Mouse (Mus musculus): ENCODE results near the gene Ssh2.

Ssh2 gene

DNA sequence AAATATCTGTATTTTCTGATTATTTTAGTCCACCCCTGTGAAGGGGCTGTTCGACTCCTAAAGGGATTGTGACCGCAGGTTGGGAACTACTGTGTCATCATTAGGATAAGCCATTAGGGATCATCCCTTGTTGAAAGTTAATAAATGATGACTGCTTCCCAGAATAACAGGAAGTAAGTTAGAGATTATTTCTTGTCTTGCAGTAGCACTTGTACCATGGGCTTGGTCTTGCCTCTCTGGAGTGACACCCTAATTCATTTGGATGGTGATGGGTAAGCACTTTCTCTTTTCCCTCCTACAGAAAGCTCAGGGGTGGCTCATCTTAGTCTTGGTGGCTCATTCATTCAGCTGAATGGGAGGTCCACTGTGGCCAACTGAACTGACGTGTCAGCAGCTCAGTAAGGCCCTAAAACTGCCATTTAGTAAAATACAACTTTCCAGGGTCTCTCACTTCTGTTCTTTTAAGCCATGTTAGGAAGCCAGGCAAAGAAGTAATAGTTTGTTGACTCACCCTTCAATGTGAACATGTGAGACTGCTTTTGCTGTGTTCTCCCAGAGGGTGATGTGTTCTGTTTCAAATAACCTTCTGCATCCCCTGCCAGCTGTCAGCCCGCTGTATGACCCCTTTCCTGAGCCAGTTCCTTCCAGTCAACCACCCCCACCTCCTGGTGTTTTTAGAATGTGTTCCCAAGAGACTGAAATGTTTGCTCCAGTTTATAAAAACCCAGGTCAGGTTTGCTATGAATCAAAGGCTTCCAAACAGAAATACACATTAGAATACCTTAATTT lies 200.3 kb downstream of the Ssh2 start:
- DNase-seq: no peak

- no peak for DNase-seq
These were observed 201.9 kb downstream of the Ssh2 start for GRCm38 (mm10) chr11:77418021-77418420.

DNA sequence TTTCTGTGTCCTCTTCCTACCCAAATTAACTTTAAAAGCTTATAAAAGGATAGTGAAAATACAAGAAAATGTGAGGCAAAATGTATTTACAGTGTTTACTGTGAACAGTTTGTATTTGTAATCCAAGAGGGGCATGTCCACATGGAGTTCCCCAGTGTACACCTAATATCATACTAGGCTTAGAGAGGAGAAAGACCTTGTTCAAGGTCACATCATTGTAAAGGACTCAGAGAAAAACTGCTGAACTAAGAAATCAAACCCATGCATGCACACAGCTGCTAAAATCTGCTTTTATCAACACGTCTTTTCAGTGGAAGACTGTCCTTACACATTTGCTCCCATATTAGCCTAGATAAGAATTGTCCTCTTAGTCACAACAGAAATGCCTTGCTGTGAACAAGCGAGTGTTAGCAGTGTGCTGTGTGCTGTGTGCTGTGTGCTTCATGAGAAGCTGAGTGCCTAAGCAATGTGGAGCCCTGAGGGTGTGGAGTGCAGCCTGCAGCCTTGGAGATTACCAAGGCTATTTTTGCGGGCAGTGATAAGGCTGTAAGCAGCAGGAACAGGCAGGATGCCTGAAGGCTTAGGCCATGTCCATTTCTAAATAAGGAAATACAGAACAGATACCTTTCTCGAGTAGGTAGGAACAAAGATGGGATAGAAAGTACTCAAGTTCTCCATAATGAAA lies 207.2 kb downstream of the Ssh2 start:
- DNase-seq: no peak

DNA sequence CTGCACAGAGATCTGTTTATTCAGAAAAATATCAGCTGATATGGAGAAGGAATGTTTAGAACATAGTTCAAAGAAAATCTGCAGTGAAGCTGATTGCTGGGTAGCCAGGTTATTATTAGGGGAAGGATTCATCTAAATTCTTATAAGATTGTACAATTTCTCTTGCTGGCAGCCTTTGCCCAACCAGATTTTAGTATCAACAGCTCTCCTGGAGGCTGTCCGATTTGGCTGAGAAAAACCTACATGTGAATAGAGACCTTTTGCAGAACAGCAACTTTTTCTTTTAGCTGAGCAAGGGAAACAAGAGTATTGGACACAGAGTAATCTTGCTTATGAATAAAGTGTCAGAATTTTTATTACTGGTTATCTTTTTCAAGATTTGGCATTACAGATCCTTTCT lies 212.4 kb downstream of the Ssh2 start:
- no peak for DNase-seq

- DNase-seq: no peak
These were observed 220.9 kb downstream of the Ssh2 start for GRCm38 (mm10) chr11:77437026-77437425.

DNA sequence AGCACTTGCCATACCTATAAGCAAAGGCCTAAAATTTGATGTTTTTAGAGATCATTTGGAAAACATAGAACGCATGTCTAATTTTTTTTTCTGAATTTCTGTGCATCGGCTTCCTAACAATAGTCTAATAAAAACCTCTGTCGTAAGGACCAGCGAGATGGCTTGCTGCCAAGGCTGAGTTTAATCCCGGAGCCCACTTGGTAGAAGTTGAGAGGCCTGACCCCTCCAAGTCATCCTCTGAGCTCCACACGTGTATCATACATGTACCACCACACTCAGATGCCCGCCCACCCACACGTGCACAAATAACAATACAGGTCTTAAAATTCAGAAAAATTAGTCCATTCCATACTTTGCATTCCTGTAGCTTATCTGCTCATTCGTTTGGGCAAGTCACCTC lies 224.0 kb downstream of the Ssh2 start:
- DNase-seq: no peak

GRCm38 (mm10) chr11:77441020-77441419 lies 224.9 kb downstream of the Ssh2 start:
- no peak for DNase-seq

- peak in 1 of 2 experiments; percentile 10 for DNase-seq
These were observed 226.4 kb downstream of the Ssh2 start for GRCm38 (mm10) chr11:77442186-77443170.

DNA sequence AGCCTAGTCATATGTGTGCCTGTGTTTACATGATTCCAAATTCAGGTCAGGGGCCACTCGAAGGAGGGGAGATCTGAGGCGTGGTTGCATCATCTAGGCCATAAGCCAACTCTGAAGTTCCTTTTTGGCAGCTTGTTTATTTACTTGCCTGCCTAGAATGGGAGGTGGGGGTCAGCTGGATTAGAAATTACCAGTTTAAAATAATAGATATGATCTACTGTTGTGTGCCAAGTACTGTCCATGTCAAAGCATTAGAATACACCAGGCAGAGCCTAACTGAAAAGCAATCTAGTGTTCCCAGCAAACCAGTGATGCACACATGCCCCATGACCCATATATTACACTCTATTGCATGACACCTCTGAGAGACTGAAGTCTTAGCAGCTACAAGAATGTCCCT lies 228.9 kb downstream of the Ssh2 start:
- DNase-seq: no peak

DNA sequence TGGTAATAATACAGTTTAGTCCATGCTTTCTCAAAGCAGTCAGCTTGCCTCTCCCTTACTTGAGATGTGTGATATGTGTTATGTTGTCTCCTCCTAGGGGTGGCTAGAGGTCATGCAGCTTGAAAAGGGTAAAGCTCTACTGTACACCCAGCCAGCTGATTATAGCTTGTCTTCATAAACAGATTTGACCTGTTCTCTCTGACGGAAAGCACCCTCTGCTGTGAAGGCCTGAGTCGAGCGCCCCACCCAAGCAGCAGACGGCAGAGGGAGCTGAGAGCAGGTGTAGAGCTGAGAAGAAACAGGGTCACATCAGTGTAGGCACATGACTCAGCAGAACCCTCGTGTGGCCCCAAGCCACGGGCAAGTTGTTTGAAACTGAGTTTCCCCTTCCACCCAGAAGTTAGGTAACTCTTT lies 230.5 kb downstream of the Ssh2 start:
- peak; percentile 58 to 68 for DNase-seq

GRCm38 (mm10) chr11:77449224-77449623 lies 233.1 kb downstream of the Ssh2 start:
- DNase-seq: no peak

- DNase-seq: no peak
These were observed 235.6 kb downstream of the Ssh2 start for GRCm38 (mm10) chr11:77451670-77452069.

- no peak for DNase-seq
These were observed 237.3 kb downstream of the Ssh2 start for GRCm38 (mm10) chr11:77453388-77453787.

GRCm38 (mm10) chr11:77455770-77456510 lies 239.9 kb downstream of the Ssh2 start:
- no peak for DNase-seq

DNA sequence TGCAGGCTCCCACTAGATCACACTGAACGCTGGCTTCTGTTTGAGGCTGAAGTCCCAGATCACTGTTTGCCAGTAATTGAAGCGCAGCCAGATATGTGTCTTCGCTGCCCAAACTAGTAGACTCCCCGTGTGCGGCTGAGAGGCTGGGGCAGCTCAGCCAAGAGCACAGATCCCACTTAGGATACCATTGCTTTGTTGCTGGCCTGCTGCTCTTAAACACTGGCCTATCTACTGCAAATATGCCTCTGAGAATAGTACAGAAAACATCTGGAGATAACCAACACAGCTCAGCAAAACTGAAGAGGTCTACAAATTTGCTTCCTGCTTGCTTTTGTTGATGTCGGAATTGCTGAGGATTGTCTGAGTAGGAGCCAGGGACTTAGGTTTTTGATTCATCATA lies 240.8 kb downstream of the Ssh2 start:
- peak; percentile 47 to 58 for DNase-seq

DNA sequence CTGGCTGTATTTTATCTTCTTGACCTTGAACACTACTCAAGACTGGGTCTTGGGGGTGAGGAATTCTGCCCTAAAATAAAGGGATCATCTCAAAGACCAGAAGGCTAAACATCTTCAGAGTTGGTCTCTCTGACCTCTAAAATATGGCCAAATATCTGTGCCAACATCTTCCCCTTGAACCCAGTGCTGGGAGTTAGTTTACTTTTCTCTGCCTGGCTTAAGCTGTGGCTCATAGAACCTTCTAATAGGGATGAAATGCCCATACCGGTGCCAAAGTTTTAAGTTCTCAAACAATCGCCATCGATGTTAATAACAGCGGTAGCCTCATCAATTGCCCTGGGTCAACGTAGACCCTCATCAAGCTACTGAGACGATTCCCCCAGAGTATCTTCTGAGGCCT lies 245.8 kb downstream of the Ssh2 start:
- no peak for DNase-seq

DNA sequence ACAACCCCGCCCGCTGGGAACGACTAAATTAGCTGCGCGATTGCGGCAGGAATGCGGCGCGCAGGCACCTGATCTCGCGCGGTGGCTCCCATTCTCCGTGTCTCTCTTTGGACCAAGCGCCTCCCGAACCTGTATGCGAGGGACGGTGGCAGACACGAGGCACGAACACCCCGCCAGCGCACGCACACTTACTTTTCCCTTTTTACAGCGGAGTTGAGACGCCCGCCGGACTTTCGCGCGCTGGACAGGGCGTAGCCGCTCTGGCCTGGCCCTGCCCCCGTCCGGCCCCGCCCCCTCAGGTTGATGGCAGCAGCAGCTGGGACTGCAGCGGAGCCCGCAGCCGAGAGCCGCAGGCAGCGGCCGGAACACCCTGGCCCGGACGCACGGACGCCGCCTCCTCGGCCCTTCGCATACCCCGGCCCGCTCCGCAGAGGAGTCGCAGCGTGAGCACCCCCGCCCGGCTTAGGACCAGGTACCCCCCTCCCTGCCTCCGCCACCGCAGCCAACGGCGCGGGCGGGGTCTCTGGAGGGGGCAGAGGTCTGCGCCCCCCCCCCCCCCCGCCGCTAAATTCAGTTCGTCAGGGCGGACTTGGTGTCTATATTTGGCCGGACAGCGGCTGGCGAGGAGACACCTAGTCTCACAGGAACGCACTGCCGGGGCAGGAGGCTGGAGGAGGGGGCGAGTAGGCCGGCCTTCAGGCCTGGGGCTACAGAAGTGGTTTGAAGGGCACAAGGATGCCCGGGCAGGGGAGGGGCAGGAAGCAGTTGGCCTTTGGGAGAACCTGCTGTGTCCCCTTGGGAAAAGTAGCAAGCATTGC lies 246.4 kb downstream of the Ssh2 start, which contains the start of gene Coro6:
Gene Coro6, plus strand, starts transcription at position 129 of the 818 bp plus-strand sequence.
- DNase-seq: peak; percentile 62 to 65

- no peak for DNase-seq
These were observed 247.0 kb downstream of the Ssh2 start for GRCm38 (mm10) chr11:77463101-77463445.

- no peak for DNase-seq
These were observed 247.7 kb downstream of the Ssh2 start for GRCm38 (mm10) chr11:77463786-77464185.

DNA sequence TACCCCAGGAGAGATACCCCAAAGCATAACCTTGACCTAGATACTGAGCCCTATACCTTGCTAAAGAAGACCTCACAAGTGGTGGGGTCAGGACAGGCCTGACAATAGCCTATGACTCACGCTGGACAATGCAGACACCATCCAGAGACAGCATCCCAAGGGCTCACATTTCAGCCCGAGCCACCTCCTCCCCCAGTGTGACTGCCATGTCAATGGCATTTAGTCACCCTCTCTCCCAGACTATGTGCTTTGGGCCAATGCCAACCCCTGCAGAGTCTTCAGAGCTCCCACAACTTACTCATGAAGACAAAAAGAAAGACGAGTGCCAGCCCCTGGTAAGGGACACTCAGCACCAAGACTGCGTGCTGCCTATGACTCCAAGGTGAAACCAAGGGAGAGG lies 248.6 kb downstream of the Ssh2 start:
- DNase-seq: no peak

- no peak for DNase-seq
These were observed 249.0 kb downstream of the Ssh2 start for GRCm38 (mm10) chr11:77465111-77465510.

GRCm38 (mm10) chr11:77466544-77466943 lies 250.5 kb downstream of the Ssh2 start:
- no peak for DNase-seq

Measured in cerebellum, adult 18-20 months (tissue).